Mouse (Mus musculus) heart, postnatal 36 days (tissue): ENCODE measurements at regions not wholly inside any gene's neighbourhood (a gene's known extent, or its start where the extent isn't known, plus 50 kb on each side); places are given as distances from the start of the nearest gene placed in this dataset.
"Not testable (repeated sequence)": the region's sequence is repeated elsewhere in the genome, so short reads cannot be mapped to it uniquely, and the experiment has no call there.

Experiments
- DNase-seq, 2 experiments: peaks; one replicate each; pipeline ENCODE4 v3.0.0; 2021 to 2022
- intact Hi-C: fragments of 180-260 bp; cut with DNase I; formaldehyde crosslinking; loops from one replicate; pipeline ENCODE4 v1.15.1; 2025

GRCm38 (mm10) chr4:55276300-55276952 is 73.4 kb upstream of the Rad23b start:
- intact Hi-C loops = no loop called here
- DNase-seq = no peak

- intact Hi-C loops, DNase-seq: not testable (repeated sequence)
These were observed 70.5 kb upstream of the Rad23b start for GRCm38 (mm10) chr4:55279351-55279750.

- DNase-seq = peak in 1 of 2 experiments; percentile 15
- intact Hi-C loops = no loop called here
These were observed 69.1 kb upstream of the Rad23b start for GRCm38 (mm10) chr4:55280706-55281105.

GRCm38 (mm10) chr4:55281486-55282096 is 68.3 kb upstream of the Rad23b start:
- no peak for DNase-seq
- intact Hi-C loops = no loop called here

GRCm38 (mm10) chr4:55282474-55282873 is 67.4 kb upstream of the Rad23b start:
- DNase-seq = no peak
- intact Hi-C loops = no loop called here

GRCm38 (mm10) chr4:55284722-55285225 is 65.1 kb upstream of the Rad23b start:
- DNase-seq = no peak
- intact Hi-C loops = no loop called here

GRCm38 (mm10) chr4:55285641-55286040 is 64.2 kb upstream of the Rad23b start:
- intact Hi-C loops = no loop called here
- DNase-seq = no peak

GRCm38 (mm10) chr4:55288456-55288855 is 61.4 kb upstream of the Rad23b start:
- DNase-seq = no peak
- intact Hi-C loops = no loop called here

- no peak for DNase-seq
- intact Hi-C loops = loop anchor here (10.0 kb wide), 1 partner anchor 103 kb away; no protein-coding TSS in a partner anchor
These were observed 57.6 kb upstream of the Rad23b start for GRCm38 (mm10) chr4:55292277-55292676.

- intact Hi-C loops = loop anchor here (10.0 kb wide), 1 partner anchor 102 kb away; no protein-coding TSS in a partner anchor
- DNase-seq = no peak
These were observed 57.1 kb upstream of the Rad23b start for GRCm38 (mm10) chr4:55292701-55293100.

- DNase-seq = no peak
- intact Hi-C loops = loop anchor here (10.0 kb wide), 1 partner anchor 101 kb away; no protein-coding TSS in a partner anchor
These were observed 56.3 kb upstream of the Rad23b start for GRCm38 (mm10) chr4:55293347-55294079.

- intact Hi-C loops = loop anchor here (10.0 kb wide), 1 partner anchor 101 kb away; no protein-coding TSS in a partner anchor
- DNase-seq = no peak
These were observed 55.6 kb upstream of the Rad23b start for GRCm38 (mm10) chr4:55294255-55294687.

- intact Hi-C loops = loop anchor here (10.0 kb wide), 1 partner anchor 97 kb away; no protein-coding TSS in a partner anchor
- no peak for DNase-seq
These were observed 52.0 kb upstream of the Rad23b start for GRCm38 (mm10) chr4:55297841-55298240.
